Mouse (Mus musculus) liver, embryonic 14.5 days (tissue): ENCODE results near the gene Dao.

Experiments used
- CTCF ChIP-seq: IDR thresholded peaks from 2 replicates; pipeline ENCODE4 v1.5.1; 2016; ENCODE audit warnings: antibody characterized with exemption, low read depth, control low read depth
- EP300 ChIP-seq: IDR thresholded peaks from 2 replicates; pipeline ENCODE4 v1.6.1; 2016; ENCODE audit warnings: antibody characterized with exemption, low read depth

- TF ChIP-seq CTCF = no peak
- TF ChIP-seq EP300 = no peak
These were observed 48.2 kb upstream of the Dao start for GRCm38 (mm10) chr5:113955281-113955680.
